Mouse (Mus musculus): ENCODE results near the gene Usp53. TPM values are rescaled to one million over a fixed set of nuclear protein-coding genes. Genes with fewer than 3 reads are reported as not detected.

Gene Usp53
- polyA plus RNA-seq, 1 experiment from 2014 or later = 1.8 TPM

GRCm38 (mm10) chr3:122887505-122888301, 96.6 kb downstream of the Usp53 start:
- 90% methylated on average over 4 of the region's 4 CpGs for WGBS (ENCODE audit: missing documents)
- no peak overlapping the region for H3K4me3 ChIP-seq (ENCODE audit: inconsistent target)
- no peaks in the 10 kb centered on the region for H3K36me3 ChIP-seq (ENCODE audit: inconsistent target)
- H3K79me2 ChIP-seq (ENCODE audit: inconsistent target) = no peaks in the 10 kb centered on the region
- no peak overlapping the region for H3K27ac ChIP-seq

Other genes with a start within 250 kb of the Usp53 start
- gene Fabp2, start 89.4 kb downstream of the Usp53 start, polyA plus RNA-seq (2018) = not detected in 3 replicates
- gene Gm10959, start 65.2 kb downstream of the Usp53 start, polyA plus RNA-seq (2018) = not detected in 3 replicates
- gene 1810037I17Rik, start 60.3 kb downstream of the Usp53 start, polyA plus RNA-seq (2018) = 40.3 to 69.6 TPM (median 50.2 TPM) in 3 replicates
- gene Myoz2, start 50.5 kb upstream of the Usp53 start, polyA plus RNA-seq (2018) = not detected in 3 replicates